Mouse (Mus musculus) midbrain, embryonic 14.5 days (tissue): ENCODE results near the gene Stk17b. TPM values are rescaled to one million over a fixed set of nuclear protein-coding genes. Genes with fewer than 3 reads are reported as not detected.
A peak's percentile ranks its signal among the peaks of the same experiment; 100 is the strongest.
"Not testable (repeated sequence)": the region's sequence is repeated elsewhere in the genome, so short reads cannot be mapped to it uniquely, and the experiment has no call there.

ENCODE experiments used
- ATAC-seq: fragments of 200-750 bp; cut with Nextera tagmentation; 2 replicates; pipeline ENCODE4 v1.8.0; 2017; ENCODE audit warnings: moderate number of reproducible peaks, moderate library complexity; ENCODE audit not compliant: low FRiP score, low TSS enrichment
- DNase-seq: peaks from one replicate; pipeline ENCODE4 v3.0.0-alpha.2; 2015
- H3K27ac ChIP-seq: fragments of 300-500 bp; sonication (generic); replicated peaks from 2 replicates; pipeline ENCODE4 v1.5.1; 2014; ENCODE audit warnings: mild to moderate bottlenecking, low read depth, low read length, moderate library complexity
- H3K27me3 ChIP-seq: fragments of 300-500 bp; sonication (generic); 2 replicates; pipeline ENCODE4 v1.6.1; 2014; ENCODE audit warnings: low read length, control low read depth, mixed read lengths; ENCODE audit not compliant: control insufficient read depth, insufficient read depth
- H3K36me3 ChIP-seq: fragments of 300-500 bp; sonication (generic); 2 replicates; pipeline ENCODE4 v1.6.1; 2014; ENCODE audit warnings: low read length, control low read depth; ENCODE audit not compliant: control insufficient read depth, insufficient read depth
- H3K4me1 ChIP-seq: fragments of 300-500 bp; sonication (generic); 2 replicates; pipeline ENCODE4 v1.6.1; 2014; ENCODE audit warnings: mild to moderate bottlenecking, antibody characterized with exemption, low read length, control low read depth; ENCODE audit not compliant: control insufficient read depth, insufficient read depth
- H3K4me2 ChIP-seq: fragments of 300-500 bp; sonication (generic); 2 replicates; pipeline ENCODE4 v1.6.1; 2014; ENCODE audit warnings: mild to moderate bottlenecking, low read length, moderate library complexity
- H3K4me3 ChIP-seq: fragments of 300-500 bp; sonication (generic); replicated peaks from 2 replicates; pipeline ENCODE4 v1.5.1; 2014; ENCODE audit warnings: low read depth, low read length
- H3K9ac ChIP-seq: fragments of 300-500 bp; sonication (generic); replicated peaks from 2 replicates; pipeline ENCODE4 v1.6.1; 2014; ENCODE audit warnings: mild to moderate bottlenecking, low read length, moderate library complexity
- H3K9me3 ChIP-seq: fragments of 300-500 bp; sonication (generic); 2 replicates; pipeline ENCODE4 v1.6.1; 2016; ENCODE audit warnings: low read length, control low read depth, mixed read lengths; ENCODE audit not compliant: control insufficient read depth
- WGBS: fragments of 180-500 bp; shearing (Covaris S2); extraction: QIAGEN DNeasy Blood & Tissue Kit; methylation state at CpG from one replicate; pipeline ENCODE4 v1.1.7; 2014; 5-methylcytosine and 5-hydroxymethylcytosine counted together
- polyA plus RNA-seq: library from polyadenylated mRNA; unstranded; fragments of >200 nt; fragmentation: Nextera tagmentation; extraction: Ambion mirVana; gene quantifications from 2 replicates; pipeline ENCODE4 v1.2.1, GENCODE M21; 2014

The Stk17b gene
- polyA plus RNA-seq, 1 experiment from 2014 or later = 5.5 TPM

GRCm38 (mm10) chr1:53728489-53729225 is 56.4 kb downstream of the Stk17b start:
- H3K4me2 ChIP-seq = no peak overlapping the region
- no peak for DNase-seq
- no peak overlapping the region for H3K9ac ChIP-seq
- no peak for ATAC-seq
- H3K4me3 ChIP-seq = no peak overlapping the region
- no peaks in the 10 kb centered on the region for H3K4me1 ChIP-seq
- no peaks in the 10 kb centered on the region for H3K36me3 ChIP-seq
- no peaks in the 10 kb centered on the region for H3K9me3 ChIP-seq
- no peak overlapping the region for H3K27ac ChIP-seq
- H3K27me3 ChIP-seq = no peaks in the 10 kb centered on the region
- WGBS = 75% methylated on average over 5 of the region's 5 CpGs

- DNase-seq = no peak
- Histone ChIP-seq H3K27ac (no peak overlapping the region), H3K9ac (no peak overlapping the region), H3K4me1 (no peaks in the 10 kb centered on the region), H3K4me2 (no peak overlapping the region), H3K36me3 (no peaks in the 10 kb centered on the region), H3K4me3 (no peak overlapping the region), H3K27me3 (no peaks in the 10 kb centered on the region), H3K9me3 (no peaks in the 10 kb centered on the region)
- 97% methylated on average over 2 of the region's 2 CpGs for WGBS
- ATAC-seq = no peak
Observed at GRCm38 (mm10) chr1:53726883-53727282, 58.1 kb downstream of the Stk17b start.

GRCm38 (mm10) chr1:53721353-53721752 is 63.7 kb downstream of the Stk17b start:
- H3K4me3 ChIP-seq = no peak overlapping the region
- H3K27me3 ChIP-seq = no peaks in the 10 kb centered on the region
- ATAC-seq (no peak), DNase-seq (no peak)
- no peak overlapping the region for H3K4me2 ChIP-seq
- no peak overlapping the region for H3K27ac ChIP-seq
- no peaks in the 10 kb centered on the region for H3K36me3 ChIP-seq
- H3K4me1 ChIP-seq = no peaks in the 10 kb centered on the region
- no peak overlapping the region for H3K9ac ChIP-seq
- H3K9me3 ChIP-seq = no peaks in the 10 kb centered on the region

- Histone ChIP-seq H3K9ac (no peak overlapping the region), H3K4me1 (no peaks in the 10 kb centered on the region), H3K9me3 (no peaks in the 10 kb centered on the region), H3K27me3 (no peaks in the 10 kb centered on the region), H3K4me2 (no peak overlapping the region), H3K4me3 (no peak overlapping the region), H3K27ac (no peak overlapping the region), H3K36me3 (no peaks in the 10 kb centered on the region)
- DNase-seq = no peak
- WGBS = 87% methylated on average over 5 of the region's 5 CpGs
- no peak for ATAC-seq
Observed at GRCm38 (mm10) chr1:53720601-53721351, 64.2 kb downstream of the Stk17b start.

- WGBS = 93% methylated on average over 1 of the region's 1 CpGs
- Histone ChIP-seq H3K4me1 (no peaks in the 10 kb centered on the region), H3K4me3 (no peak overlapping the region), H3K27me3 (no peaks in the 10 kb centered on the region), H3K36me3 (no peaks in the 10 kb centered on the region), H3K9ac (no peak overlapping the region), H3K9me3 (no peaks in the 10 kb centered on the region), H3K27ac (no peak overlapping the region), H3K4me2 (no peak overlapping the region)
- no peak for DNase-seq
- no peak for ATAC-seq
Observed at GRCm38 (mm10) chr1:53715966-53716515, 69.0 kb downstream of the Stk17b start.

- H3K4me2 ChIP-seq = no peak overlapping the region
- no peak overlapping the region for H3K4me3 ChIP-seq
- WGBS = 4% methylated on average over 4 of the region's 4 CpGs
- no peaks in the 10 kb centered on the region for H3K27me3 ChIP-seq
- H3K27ac ChIP-seq = no peak overlapping the region
- H3K9me3 ChIP-seq = no peaks in the 10 kb centered on the region
- DNase-seq (peak; percentile 88), ATAC-seq (no peak)
- no peaks in the 10 kb centered on the region for H3K36me3 ChIP-seq
- H3K9ac ChIP-seq = no peak overlapping the region
- no peaks in the 10 kb centered on the region for H3K4me1 ChIP-seq
Observed at GRCm38 (mm10) chr1:53715446-53715845, 69.6 kb downstream of the Stk17b start.

- not testable (repeated sequence) for H3K36me3 ChIP-seq, H3K4me3 ChIP-seq, H3K4me2 ChIP-seq, ATAC-seq, H3K9me3 ChIP-seq, DNase-seq, H3K9ac ChIP-seq, H3K27ac ChIP-seq, H3K27me3 ChIP-seq, H3K4me1 ChIP-seq
- 37% methylated on average over 2 of the region's 3 CpGs for WGBS
Observed at GRCm38 (mm10) chr1:53713383-53713782, 71.6 kb downstream of the Stk17b start.

- Histone ChIP-seq H3K9me3 (no peaks in the 10 kb centered on the region), H3K9ac (no peak overlapping the region), H3K4me1 (peaks cover 3% of the 10 kb centered on the region; the same call in 1 of the 2 replicates), H3K36me3 (no peaks in the 10 kb centered on the region), H3K27me3 (no peaks in the 10 kb centered on the region), H3K4me2 (no peak overlapping the region), H3K4me3 (no peak overlapping the region), H3K27ac (no peak overlapping the region)
- ATAC-seq (no peak), DNase-seq (no peak)
- WGBS = 93% methylated on average over 9 of the region's 9 CpGs
Observed at GRCm38 (mm10) chr1:53711069-53711468, 74.0 kb downstream of the Stk17b start.
